Mouse (Mus musculus): Measurements from ENCODE around the gene Extl2. TPM values are rescaled to one million over a fixed set of nuclear protein-coding genes. Genes with fewer than 3 reads are reported as not detected.

The Extl2 gene
- total RNA-seq, 4 experiments from 2014 or later, result 23.5 to 26.9 (median 26.2) TPM

Small RNA genes within 50 kb of the gene (microRNA-seq; reads per million reads assigned to microRNA genes)
- 0 reads per million in 2 experiments for gene Mir669n

Other genes starting within 250 kb of the Extl2 start
- 10 to 100 TPM; 19.4 to 27.2 (median 21.3) TPM for gene Dph5, start 119.6 kb upstream of the Extl2 start, total RNA-seq (2022)
- gene Slc30a7, start 56 bp upstream of the Extl2 start, total RNA-seq (2022), result 10 to 100 TPM; 44.6 to 47.6 (median 46.0) TPM
- 10 to 100 TPM; 13.1 to 31.7 (median 24.2) TPM for gene Vcam1, start 122.2 kb downstream of the Extl2 start, total RNA-seq (2022)
- gene Gpr88, start 246.0 kb downstream of the Extl2 start, total RNA-seq (2022), result 1 to 10 TPM in 2 of 4 experiments, under 1 TPM in 2; 0.45 to 1.7 (median 0.94) TPM